27 mouse cellular contexts compared by ENCODE assay signal in the genomic region with DNA sequence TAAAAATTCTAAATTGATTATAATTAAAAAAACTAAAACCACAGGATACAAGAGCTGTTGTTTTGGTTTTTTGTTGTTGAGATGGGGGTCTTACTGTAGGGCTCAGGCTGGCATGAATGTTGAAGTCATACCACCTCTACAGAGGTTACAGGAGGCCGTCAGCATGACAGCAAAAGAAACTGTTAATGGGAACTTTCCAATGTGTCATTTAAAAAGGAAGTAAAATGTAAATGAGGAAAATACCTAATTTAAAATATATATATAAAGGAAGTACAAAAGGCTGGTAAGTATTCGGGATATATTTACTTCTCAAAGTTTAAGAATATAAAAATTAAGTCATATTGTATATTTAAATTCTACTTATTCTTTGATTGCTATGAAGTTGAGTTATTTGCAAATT.
"Had no signal": no experiment of that assay in that cellular context is flagged by ENCODE, and none has a peak within 500 bp of the region (broad histone marks: within the 10 kb centered on the region; RNA-seq: fewer than 3 reads in every experiment).

No protein-coding gene starts in this region.

- H3K27me3 ChIP-seq: limb, embryonic 12.5 days; limb, embryonic 13.5 days; limb, embryonic 15.5 days; liver, embryonic 12.5 days; liver, embryonic 13.5 days; liver, embryonic 15.5 days; lung, embryonic 15.5 days; megakaryocyte, embryonic 14.5 days; midbrain, embryonic 12.5 days; midbrain, embryonic 13.5 days; midbrain, embryonic 15.5 days; neural tube, embryonic 12.5 days had no signal

- H3K9ac ChIP-seq: limb, embryonic 12.5 days; limb, embryonic 13.5 days; limb, embryonic 15.5 days; liver, embryonic 12.5 days; liver, embryonic 13.5 days; liver, embryonic 14.5 days; liver, embryonic 15.5 days; liver, postnatal 0 days; lung, embryonic 14.5 days; lung, embryonic 15.5 days; midbrain, embryonic 12.5 days; midbrain, embryonic 13.5 days; midbrain, embryonic 15.5 days; neural tube, embryonic 12.5 days had no signal

- H3K36me3 ChIP-seq: limb, embryonic 10.5 days; limb, embryonic 13.5 days; limb, embryonic 15.5 days; liver, embryonic 12.5 days; liver, embryonic 13.5 days; liver, embryonic 15.5 days; lung, embryonic 15.5 days had no signal

- H3K9me3 ChIP-seq: limb, embryonic 10.5 days; limb, embryonic 12.5 days; limb, embryonic 13.5 days; limb, embryonic 15.5 days; liver, embryonic 12.5 days; liver, embryonic 13.5 days; liver, embryonic 15.5 days; lung, embryonic 15.5 days; megakaryocyte, embryonic 14.5 days; midbrain, embryonic 10.5 days; midbrain, embryonic 12.5 days; midbrain, embryonic 13.5 days; midbrain, embryonic 15.5 days; neural tube, embryonic 12.5 days had no signal

- H3K4me2 ChIP-seq: limb, embryonic 12.5 days; limb, embryonic 13.5 days; limb, embryonic 15.5 days; liver, embryonic 11.5 days; liver, embryonic 12.5 days; liver, embryonic 13.5 days; liver, embryonic 15.5 days; lung, embryonic 14.5 days; lung, embryonic 15.5 days; midbrain, embryonic 11.5 days; midbrain, embryonic 12.5 days; midbrain, embryonic 13.5 days; midbrain, embryonic 15.5 days; neural tube, embryonic 12.5 days had no signal

- H3K4me3 ChIP-seq: limb, embryonic 10.5 days; limb, embryonic 12.5 days; limb, embryonic 13.5 days; limb, embryonic 15.5 days; liver, embryonic 12.5 days; liver, embryonic 13.5 days; liver, embryonic 15.5 days; lung, embryonic 15.5 days; megakaryocyte, embryonic 14.5 days; midbrain, embryonic 10.5 days; midbrain, embryonic 12.5 days; midbrain, embryonic 13.5 days; midbrain, embryonic 15.5 days; myocyte; neural tube, embryonic 12.5 days had no signal

- DNase-seq: left cerebral cortex, postnatal 4 days; liver; liver, embryonic 13.5 days; liver, postnatal 0 days; lung, adult 2 months; lung, postnatal 4 days; midbrain, embryonic 14.5 days had no signal

- ATAC-seq: liver, embryonic 12.5 days; liver, postnatal 0 days; midbrain, embryonic 13.5 days; midbrain, embryonic 15.5 days; midbrain, embryonic 16.5 days had no signal

- H3K27ac ChIP-seq: limb, embryonic 10.5 days; limb, embryonic 12.5 days; limb, embryonic 13.5 days; limb, embryonic 15.5 days; liver, embryonic 12.5 days; liver, embryonic 13.5 days; liver, embryonic 14.5 days; liver, embryonic 15.5 days; macrophage; midbrain, embryonic 10.5 days; midbrain, embryonic 12.5 days; midbrain, embryonic 13.5 days; midbrain, embryonic 15.5 days; neural tube, embryonic 12.5 days had no signal

- H3K4me1 ChIP-seq: limb, embryonic 12.5 days; limb, embryonic 15.5 days; liver, embryonic 12.5 days; liver, embryonic 13.5 days; liver, embryonic 15.5 days; midbrain, embryonic 10.5 days; midbrain, embryonic 12.5 days; midbrain, embryonic 13.5 days; midbrain, embryonic 15.5 days; neural tube, embryonic 12.5 days had no signal
